Comparison of ENCODE assay signal across 8 mouse cellular contexts in genomic region chr4:56865971-56866370, GRCm38 (mm10). TPM values are rescaled to one million over a fixed set of nuclear protein-coding genes. Genes with fewer than 3 reads are reported as not detected.
DNase-seq lines count a peak whose midpoint lies in the region; ATAC-seq and TF ChIP-seq lines count a peak whose summit lies in the region.

No protein-coding gene starts in this region.

- no peaks in the 10 kb centered on the region for H3K9me3 ChIP-seq in hindbrain, embryonic 16.5 days (ENCODE audit: control insufficient read depth, low read length)

- no peak overlapping the region for H3K4me3 ChIP-seq in hindbrain, embryonic 16.5 days (ENCODE audit: low read length)

- POLR2A ChIA-PET in Patski (lab: Charles Lee), result no interaction called here

- no peak overlapping the region for H3K4me2 ChIP-seq in hindbrain, embryonic 16.5 days (ENCODE audit: low read length)

- no peak overlapping the region for H3K9ac ChIP-seq in hindbrain, embryonic 16.5 days (ENCODE audit: low read depth, low read length)

- H3K27ac ChIP-seq in hindbrain, embryonic 16.5 days (ENCODE audit: low read depth, low read length), result no peak overlapping the region

- 40% methylated on average over 4 of the region's 4 CpGs for WGBS in hindbrain, embryonic 16.5 days

- in situ Hi-C loops in Patski (cut with MboI; ENCODE audit: low pct_unique_long_range_greater_than_20kb), result no loop called here

- no peaks in the 10 kb centered on the region for H3K36me3 ChIP-seq in hindbrain, embryonic 16.5 days (ENCODE audit: control insufficient read depth, insufficient read depth, low read length)

- peak; percentile 49 for ATAC-seq in Patski
- no peak for ATAC-seq in hindbrain, embryonic 16.5 days

- H3K27me3 ChIP-seq in Patski, result no peaks in the 10 kb centered on the region
- no peaks in the 10 kb centered on the region for H3K27me3 ChIP-seq in hindbrain, embryonic 16.5 days (replicated peaks; ENCODE audit: control insufficient read depth, insufficient read depth, low read length)

- TF ChIP-seq CTCF in Patski (IDR thresholded peaks at IDR 0.05), result no peak

- H3K4me1 ChIP-seq in hindbrain, embryonic 16.5 days (ENCODE audit: control insufficient read depth, insufficient read depth, low read depth, low read length), result peaks cover 11% of the 10 kb centered on the region

- CTCF ChIA-PET in Patski (lab: Charles Lee), result interaction anchor here (1.3 kb wide), 2 partner anchors 15 to 18 kb away, joined by 3 to 5 read pairs; no protein-coding TSS in a partner anchor

- DNase-seq in kidney, postnatal 14 days, result peak; percentile 24
- no peak for DNase-seq in kidney, postnatal 4 days
- DNase-seq in Patski (ENCODE audit: low read depth, low spot score), result peak; percentile 83
- DNase-seq in cerebellum, adult 9-10 months, result peak; percentile 62
- DNase-seq in heart, postnatal 4 days, result peak; percentile 44
- DNase-seq in urinary bladder, adult 2 months (ENCODE audit: low spot score), result no peak
- DNase-seq in liver, result no peak

RNA-seq across cellular contexts. Expression of gene Ctnnal1, which starts 1.0 kb away (rescaled TPM):
- polyA plus RNA-seq in Patski (2021), result 33.7 TPM
- 10 to 100 TPM; 34.0 to 35.7 TPM for total RNA-seq in heart, postnatal 4 days (2021)
- 57.8 and 69.1 TPM in 2 replicates for polyA plus RNA-seq in urinary bladder, adult 2 months (2012; rRNA removed)
- 13.7 and 14.6 TPM in 2 replicates for polyA plus RNA-seq in hindbrain, embryonic 16.5 days (2015; fragmentation: Nextera tagmentation; extraction: Ambion mirVana)

Comparison
In these comparisons a context has a peak if more than half of its experiments do, and no peak if none do; other contexts are left out.
1. DNase-seq: peak in kidney, postnatal 14 days (single experiment), Patski (single experiment), cerebellum, adult 9-10 months (single experiment) and heart, postnatal 4 days (single experiment); none in kidney, postnatal 4 days (0 of 2), urinary bladder, adult 2 months (single experiment) and liver (single experiment).